Mouse (Mus musculus) spleen, postnatal 4 days (tissue): ENCODE measurements around the gene Pde4d.

Source experiments
- DNase-seq, 2 experiments: peaks; one replicate each; pipeline ENCODE4 v3.0.0; 2022; ENCODE audit warnings: low spot score in 2 of 2

Pde4d gene

DNA sequence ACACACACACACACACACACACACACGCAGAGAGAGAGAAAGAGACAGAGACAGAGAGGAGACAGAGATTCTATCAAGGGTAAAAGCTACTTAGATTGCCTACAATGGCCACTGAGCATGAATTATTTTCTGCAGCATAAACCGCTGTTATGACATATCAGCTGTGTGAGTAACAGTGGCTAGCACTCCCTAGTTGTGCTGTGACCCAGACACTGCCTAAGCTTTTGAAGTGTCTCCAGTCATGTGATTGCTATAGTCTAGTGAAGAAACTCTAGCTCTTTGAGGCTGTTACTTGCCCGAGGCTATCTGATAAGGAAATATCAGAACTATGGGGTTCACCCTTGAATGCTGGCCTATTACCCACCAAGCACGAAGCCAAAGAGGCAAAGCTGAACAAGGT lies 1058.7 kb downstream of the Pde4d start:
- DNase-seq, result no peak

- DNase-seq, result no peak
Observed at GRCm38 (mm10) chr13:109518194-109518593, 1068.4 kb downstream of the Pde4d start.

GRCm38 (mm10) chr13:109519485-109519884 lies 1069.7 kb downstream of the Pde4d start:
- DNase-seq, result no peak

- DNase-seq, result no peak
Observed at GRCm38 (mm10) chr13:109519966-109520646, 1070.4 kb downstream of the Pde4d start.

- DNase-seq, result no peak
Observed at GRCm38 (mm10) chr13:109533838-109534523, 1084.2 kb downstream of the Pde4d start.

- no peak for DNase-seq
Observed at GRCm38 (mm10) chr13:109534709-109535284, 1085.0 kb downstream of the Pde4d start.

DNA sequence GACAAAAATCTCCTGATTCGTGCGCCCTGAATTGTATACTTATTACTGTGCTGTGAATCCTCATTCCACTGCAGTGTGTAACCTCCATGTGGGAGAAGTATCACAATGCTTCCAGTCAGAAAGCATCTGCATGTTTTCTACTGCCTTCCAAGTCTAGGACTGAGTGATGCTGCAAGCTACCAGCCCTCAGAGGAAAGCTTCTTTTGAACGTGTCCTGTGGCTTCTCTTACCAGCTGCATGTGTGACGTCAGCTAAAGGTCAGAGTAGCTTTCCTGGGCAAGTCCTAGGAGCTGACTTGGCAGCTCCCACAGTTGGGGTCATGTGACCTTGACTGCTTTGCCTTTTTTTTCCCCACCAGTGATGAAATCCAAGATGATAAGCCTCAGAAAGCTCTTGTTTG lies 1086.9 kb downstream of the Pde4d start:
- DNase-seq, result no peak

DNA sequence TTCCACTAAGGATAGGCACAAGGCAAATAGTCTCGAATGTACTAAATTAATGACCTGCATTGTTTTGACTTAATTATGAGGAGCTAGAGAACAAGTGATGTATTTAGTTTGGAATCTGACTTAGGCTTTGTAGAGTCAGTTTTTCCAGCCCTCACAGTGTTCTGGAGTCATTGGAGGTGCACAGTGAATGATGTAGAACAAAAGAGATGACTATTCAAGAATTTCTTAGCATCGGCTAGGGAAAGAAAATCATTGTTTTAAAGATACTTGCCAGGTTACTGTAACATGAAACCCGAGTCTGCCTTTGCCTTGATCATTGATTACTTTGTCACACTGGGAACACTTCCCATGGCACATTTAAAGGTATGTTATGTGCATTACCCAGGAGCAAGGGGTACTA lies 1089.6 kb downstream of the Pde4d start:
- no peak for DNase-seq

DNA sequence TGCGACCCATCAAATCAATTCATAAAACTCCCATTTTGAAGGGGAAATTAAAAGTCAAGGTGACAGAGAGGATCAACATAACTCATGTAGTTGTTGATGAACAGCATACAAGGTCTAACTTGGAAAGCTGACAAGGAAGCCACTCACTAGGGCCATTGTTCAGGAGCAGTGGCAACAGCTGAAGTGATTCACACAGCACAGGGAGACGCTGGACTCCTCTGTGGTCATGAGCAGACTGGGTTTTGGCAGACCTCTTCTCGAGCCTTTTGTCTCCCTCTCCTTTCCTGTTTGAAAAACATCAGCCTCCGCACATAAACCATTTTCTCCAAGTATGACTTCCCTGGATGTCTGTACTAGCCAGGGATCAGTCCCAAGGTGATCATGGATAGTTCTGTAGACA lies 1094.9 kb downstream of the Pde4d start:
- DNase-seq, result no peak

- no peak for DNase-seq
Observed at GRCm38 (mm10) chr13:109546337-109546736, 1096.6 kb downstream of the Pde4d start.

GRCm38 (mm10) chr13:109547006-109547587 lies 1097.3 kb downstream of the Pde4d start:
- DNase-seq, result no peak

GRCm38 (mm10) chr13:109547700-109548099 lies 1098.0 kb downstream of the Pde4d start:
- peak; percentile 57 to 74 for DNase-seq

DNA sequence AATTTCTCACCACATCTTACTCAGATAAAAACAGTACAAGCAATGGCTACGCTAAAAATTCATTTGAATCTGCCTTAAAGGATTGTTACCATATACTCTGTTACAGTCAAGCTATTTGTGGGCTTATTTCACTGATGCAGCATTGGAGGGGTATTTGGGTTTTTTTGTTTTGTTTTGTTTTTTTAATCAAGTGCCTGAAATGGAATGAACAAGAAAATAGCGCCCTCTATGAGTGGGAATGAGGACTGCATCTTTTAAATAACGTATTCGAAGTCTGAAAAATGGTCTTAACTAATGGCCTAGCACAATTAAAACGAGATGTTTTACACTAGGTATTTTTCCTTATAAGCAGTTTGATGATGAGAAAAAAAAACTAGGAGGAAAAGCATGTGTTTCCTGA lies 1098.5 kb downstream of the Pde4d start:
- no peak for DNase-seq

- DNase-seq, result no peak
Observed at GRCm38 (mm10) chr13:109548771-109549555, 1099.2 kb downstream of the Pde4d start.

- DNase-seq, result no peak
Observed at GRCm38 (mm10) chr13:109551836-109552235, 1102.1 kb downstream of the Pde4d start.

- DNase-seq, result no peak
Observed at GRCm38 (mm10) chr13:109555513-109555912, 1105.8 kb downstream of the Pde4d start.

DNA sequence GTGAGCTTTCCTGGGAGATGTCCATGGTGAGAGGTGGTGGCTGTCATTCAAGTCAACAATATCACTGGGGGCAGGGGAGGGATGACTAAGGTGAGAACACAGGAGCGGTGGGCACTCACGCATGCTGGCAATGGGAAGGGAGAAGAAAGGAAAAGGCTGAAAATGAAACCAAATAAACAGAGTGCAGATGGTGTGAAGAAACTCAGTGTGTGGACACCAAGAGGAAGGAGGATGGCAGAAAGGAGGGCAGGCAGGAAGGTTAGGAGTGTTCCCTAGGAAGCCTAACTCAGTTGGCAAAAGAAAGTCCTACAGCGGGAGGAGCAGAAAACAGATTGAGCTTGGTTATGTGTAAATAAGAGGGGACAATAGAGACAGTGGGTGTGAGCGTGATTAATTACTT lies 1107.1 kb downstream of the Pde4d start:
- no peak for DNase-seq

DNA sequence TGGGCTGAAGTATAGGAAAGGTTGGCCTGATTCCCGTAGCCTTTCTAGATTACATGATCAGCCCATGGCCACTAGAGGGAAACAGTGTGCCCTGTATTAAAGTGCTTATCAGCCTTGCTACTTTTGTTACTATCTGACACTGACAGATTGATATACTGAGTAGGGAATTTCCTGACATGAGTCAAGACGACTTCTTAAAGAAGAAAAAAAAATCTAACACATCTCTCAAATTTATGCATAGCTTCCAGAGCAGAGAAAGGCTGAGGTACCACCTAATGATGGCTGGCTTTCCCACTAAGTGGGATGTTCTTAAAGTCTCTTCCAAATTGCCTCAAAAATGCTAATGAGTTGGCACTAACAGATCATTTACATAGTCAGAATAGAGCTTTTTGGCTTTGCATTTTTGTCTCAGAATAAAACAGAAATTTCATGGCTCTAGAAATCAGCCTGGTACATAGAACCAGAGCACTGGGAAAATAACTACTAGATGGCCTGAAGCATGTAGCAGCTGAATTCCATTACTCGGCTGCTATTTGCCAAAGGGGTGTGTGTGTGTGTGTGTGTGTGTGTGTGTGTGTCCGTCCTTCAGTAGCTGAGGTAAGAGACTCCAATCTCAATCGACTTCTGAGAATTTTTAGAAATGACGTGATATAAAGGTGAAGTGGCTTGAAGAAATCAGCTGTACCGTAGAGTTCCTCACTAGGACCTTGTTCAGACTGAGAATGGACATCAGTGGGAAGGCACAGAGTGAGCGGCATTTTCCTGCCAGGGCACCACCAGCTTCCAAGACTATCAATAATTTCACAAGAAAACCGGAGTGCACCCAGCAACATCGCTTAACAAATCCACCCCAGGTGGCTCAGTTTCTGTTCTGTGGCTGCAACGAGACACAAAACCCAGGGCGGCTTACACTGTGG lies 1108.9 kb downstream of the Pde4d start:
- no peak for DNase-seq

DNA sequence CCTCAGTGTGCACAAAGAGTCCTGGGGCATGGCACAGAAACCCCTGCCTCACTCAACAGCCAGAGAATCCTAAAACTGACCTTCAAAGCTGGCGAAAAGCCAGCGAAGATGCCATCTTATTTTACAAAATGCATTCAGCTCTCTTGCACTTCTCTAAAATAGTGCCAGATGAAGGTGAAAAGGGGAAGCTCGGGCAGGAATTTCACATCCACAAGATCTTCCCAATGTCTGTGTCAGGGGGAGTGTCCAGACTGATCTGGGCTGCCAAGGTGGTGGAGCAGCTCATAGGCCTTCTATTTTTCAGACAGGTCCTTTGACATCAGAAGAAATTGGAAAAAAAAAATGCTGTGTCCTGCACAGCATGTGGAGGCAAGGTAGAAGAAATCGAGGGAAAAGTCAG lies 1110.5 kb downstream of the Pde4d start:
- DNase-seq, result no peak

GRCm38 (mm10) chr13:109568638-109569468 lies 1119.1 kb downstream of the Pde4d start:
- no peak for DNase-seq
